Mouse (Mus musculus) heart, embryonic 11.5 days (tissue): ENCODE results near the gene Gm973. TPM values are rescaled to one million over a fixed set of nuclear protein-coding genes. Genes with fewer than 3 reads are reported as not detected.

Experiments
- ATAC-seq: fragments of 200-750 bp; cut with Nextera tagmentation; replicated peaks from 2 replicates; pipeline ENCODE4 v1.8.0; 2017; ENCODE audit warnings: moderate library complexity; ENCODE audit not compliant: insufficient number of reproducible peaks, low FRiP score, low TSS enrichment
- H3K27ac ChIP-seq: fragments of 300-500 bp; sonication (generic); 2 replicates; pipeline ENCODE4 v1.5.1; 2014; ENCODE audit warnings: mild to moderate bottlenecking, low read depth, low read length
- H3K27me3 ChIP-seq: fragments of 300-500 bp; sonication (generic); 2 replicates; pipeline ENCODE4 v1.6.1; 2014; ENCODE audit warnings: mild to moderate bottlenecking, low read length, mixed read lengths; ENCODE audit not compliant: control insufficient read depth, insufficient read depth
- H3K36me3 ChIP-seq: fragments of 300-500 bp; sonication (generic); 2 replicates; pipeline ENCODE4 v1.6.1; 2014; ENCODE audit warnings: mild to moderate bottlenecking, low read length, moderate library complexity, mixed read lengths; ENCODE audit not compliant: control insufficient read depth, insufficient read depth
- H3K4me1 ChIP-seq: fragments of 300-500 bp; sonication (generic); 2 replicates; pipeline ENCODE4 v1.6.1; 2014; ENCODE audit warnings: low read length; ENCODE audit not compliant: control insufficient read depth, insufficient read depth
- H3K4me2 ChIP-seq: fragments of 300-500 bp; sonication (generic); 2 replicates; pipeline ENCODE4 v1.6.1; 2014; ENCODE audit warnings: mild to moderate bottlenecking, moderate library complexity
- H3K4me3 ChIP-seq: fragments of 300-500 bp; sonication (generic); 2 replicates; pipeline ENCODE4 v1.5.1; 2014; ENCODE audit warnings: low read depth, low read length
- H3K9ac ChIP-seq: fragments of 300-500 bp; sonication (generic); 2 replicates; pipeline ENCODE4 v1.6.1; 2014; ENCODE audit warnings: mild to moderate bottlenecking, low read depth, low read length, moderate library complexity
- H3K9me3 ChIP-seq: fragments of 300-500 bp; sonication (generic); replicated peaks from 2 replicates; pipeline ENCODE4 v1.6.1; 2016; ENCODE audit warnings: low read length; ENCODE audit not compliant: control insufficient read depth
- WGBS: fragments of 180-500 bp; shearing (Covaris S2); extraction: QIAGEN DNeasy Blood & Tissue Kit; methylation state at CpG from one replicate; pipeline ENCODE4 v1.1.7; 2014; ENCODE audit not compliant: insufficient replicate concordance; 5-methylcytosine and 5-hydroxymethylcytosine counted together
- polyA plus RNA-seq: library from polyadenylated mRNA; unstranded; fragments of >200 nt; fragmentation: Nextera tagmentation; extraction: Ambion mirVana; gene quantifications from 2 replicates; pipeline ENCODE4 v1.2.1, GENCODE M21; 2014

The Gm973 gene
- polyA plus RNA-seq, 1 experiment from 2014 or later: 0.17 TPM

DNA sequence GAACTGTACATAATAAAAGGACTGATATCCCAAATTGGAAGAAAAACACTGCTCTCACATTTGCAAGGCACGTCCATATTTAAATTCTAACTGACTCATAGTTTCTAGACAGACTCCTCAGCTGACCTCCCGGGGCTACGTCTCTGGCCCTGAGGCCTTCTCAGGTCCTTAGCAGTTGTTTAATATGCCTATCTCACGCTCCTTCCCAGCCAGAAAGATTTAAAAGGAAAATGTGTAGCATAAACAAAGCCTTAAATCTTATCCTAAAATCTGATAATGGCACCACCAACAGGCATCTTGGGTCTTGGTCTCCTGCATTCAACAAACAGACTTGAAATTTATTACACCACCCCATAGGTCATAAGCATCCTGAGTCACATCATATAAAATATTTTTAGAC is 62.7 kb downstream of the Gm973 start:
- Histone ChIP-seq H3K9me3 (no peaks in the 10 kb centered on the region), H3K9ac (no peak overlapping the region), H3K4me1 (peaks cover 8% of the 10 kb centered on the region), H3K4me3 (no peak overlapping the region), H3K27ac (no peak overlapping the region), H3K27me3 (peaks cover 10% of the 10 kb centered on the region), H3K4me2 (no peak overlapping the region), H3K36me3 (no peaks in the 10 kb centered on the region)
- whole genome bisulfite sequencing: 58% methylated on average over 4 of the region's 4 CpGs
- ATAC-seq: no peak

- no peaks in the 10 kb centered on the region for H3K36me3 ChIP-seq
- ATAC-seq: no peak
- H3K9ac ChIP-seq: no peak overlapping the region
- peak overlapping the region; percentile 46; the same call in 1 of the 2 replicates for H3K4me2 ChIP-seq
- peaks cover 8% of the 10 kb centered on the region for H3K4me1 ChIP-seq
- 12% methylated on average over 5 of the region's 5 CpGs for WGBS
- H3K27ac ChIP-seq: no peak overlapping the region
- peaks cover 10% of the 10 kb centered on the region for H3K27me3 ChIP-seq
- H3K4me3 ChIP-seq: no peak overlapping the region
- H3K9me3 ChIP-seq: no peaks in the 10 kb centered on the region
Measured at GRCm38 (mm10) chr1:59579327-59579726, 63.3 kb downstream of the Gm973 start.

DNA sequence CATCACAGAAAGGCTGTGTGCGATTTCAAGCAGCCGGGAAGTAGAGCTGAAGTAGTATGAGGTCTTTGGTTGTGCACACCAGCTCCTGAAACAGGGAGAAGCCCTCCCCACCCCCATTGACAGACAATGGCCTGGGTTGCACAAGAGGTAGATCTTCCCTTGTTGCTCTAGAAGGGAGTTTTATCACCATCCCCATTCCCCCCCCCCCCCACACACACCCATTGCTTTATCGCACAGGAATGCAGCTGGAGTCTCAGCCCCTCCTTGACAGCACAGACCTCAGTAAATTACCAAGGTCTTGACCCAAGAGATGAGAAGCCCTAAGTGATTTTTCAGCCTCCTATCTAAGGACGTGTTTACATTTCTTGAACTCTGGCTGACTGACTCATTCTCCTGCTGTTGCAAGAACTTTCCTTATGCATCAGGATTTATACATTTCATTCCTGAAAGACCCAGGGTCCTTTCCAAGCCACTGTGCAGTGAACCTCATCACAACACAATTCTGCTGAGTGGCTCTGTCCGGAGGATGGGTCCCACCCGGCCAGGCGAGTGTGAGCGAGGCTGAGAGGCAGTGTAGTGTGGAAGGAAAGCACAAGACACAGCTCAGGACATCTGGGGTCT is 64.2 kb downstream of the Gm973 start:
- peak overlapping the region; percentile 65 for H3K27ac ChIP-seq
- H3K4me1 ChIP-seq: peaks cover 8% of the 10 kb centered on the region
- no peak overlapping the region for H3K4me3 ChIP-seq
- H3K9ac ChIP-seq: no peak overlapping the region
- peak overlapping the region; percentile 46 for H3K4me2 ChIP-seq
- WGBS: 13% methylated on average over 8 of the region's 8 CpGs
- no peak; the same call in 1 of the 2 replicates for ATAC-seq
- H3K27me3 ChIP-seq: peaks cover 10% of the 10 kb centered on the region
- no peaks in the 10 kb centered on the region for H3K9me3 ChIP-seq
- H3K36me3 ChIP-seq: no peaks in the 10 kb centered on the region

GRCm38 (mm10) chr1:59580880-59581279 is 64.8 kb downstream of the Gm973 start:
- Histone ChIP-seq H3K4me1 (peaks cover 8% of the 10 kb centered on the region), H3K4me3 (no peak overlapping the region), H3K9me3 (no peaks in the 10 kb centered on the region), H3K4me2 (no peak overlapping the region), H3K36me3 (no peaks in the 10 kb centered on the region), H3K27ac (no peak overlapping the region), H3K27me3 (peaks cover 12% of the 10 kb centered on the region), H3K9ac (no peak overlapping the region)
- 74% methylated on average over 3 of the region's 3 CpGs for WGBS
- ATAC-seq: no peak

- 0 out of 2 replicates have a peak, but pooled peaks cover 6% of the 10 kb centered on the region for H3K27me3 ChIP-seq
- no peak overlapping the region for H3K4me3 ChIP-seq
- no peak overlapping the region for H3K9ac ChIP-seq
- H3K9me3 ChIP-seq: no peaks in the 10 kb centered on the region
- H3K27ac ChIP-seq: no peak overlapping the region
- H3K4me2 ChIP-seq: peak overlapping the region; percentile 57
- 10% methylated on average over 18 of the region's 18 CpGs for WGBS
- H3K4me1 ChIP-seq: peaks cover 4% of the 10 kb centered on the region; the same call in 1 of the 2 replicates
- ATAC-seq: no peak
- no peaks in the 10 kb centered on the region for H3K36me3 ChIP-seq
Measured at GRCm38 (mm10) chr1:59584656-59585410, 68.8 kb downstream of the Gm973 start.

GRCm38 (mm10) chr1:59589271-59589670 is 73.2 kb downstream of the Gm973 start:
- peaks cover 11% of the 10 kb centered on the region; the same call in 1 of the 2 replicates for H3K4me1 ChIP-seq
- H3K27ac ChIP-seq: no peak overlapping the region
- no peak for ATAC-seq
- no peaks in the 10 kb centered on the region for H3K9me3 ChIP-seq
- H3K27me3 ChIP-seq: peaks cover 30% of the 10 kb centered on the region
- WGBS: 67% methylated on average over 1 of the region's 1 CpGs
- H3K4me3 ChIP-seq: no peak overlapping the region
- no peaks in the 10 kb centered on the region for H3K36me3 ChIP-seq
- no peak overlapping the region for H3K4me2 ChIP-seq
- no peak overlapping the region for H3K9ac ChIP-seq

DNA sequence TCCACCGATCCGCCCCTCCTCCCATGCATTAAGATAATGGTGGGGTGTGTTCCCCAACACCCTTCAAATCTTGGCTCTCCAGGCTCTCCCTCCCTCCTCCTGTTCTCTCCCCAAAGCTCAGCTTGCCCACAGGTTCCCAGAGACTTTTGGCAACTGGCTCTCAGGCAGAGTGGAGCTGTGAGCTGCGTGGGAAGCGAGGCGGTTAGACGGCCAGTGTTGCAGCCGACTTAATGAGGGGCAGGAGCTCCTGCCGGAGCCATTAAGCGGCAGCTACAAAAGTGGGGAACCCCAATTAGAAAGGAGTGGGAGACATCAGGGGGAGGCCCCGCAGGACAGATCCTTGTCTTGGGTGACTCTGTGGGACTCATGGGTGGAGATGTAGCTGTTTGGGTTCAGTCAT is 76.3 kb downstream of the Gm973 start:
- Histone ChIP-seq H3K27me3 (peaks cover 36% of the 10 kb centered on the region), H3K36me3 (no peaks in the 10 kb centered on the region), H3K4me1 (peaks cover 11% of the 10 kb centered on the region; the same call in 1 of the 2 replicates), H3K4me2 (peak overlapping the region; percentile 51), H3K27ac (no peak overlapping the region), H3K9me3 (no peaks in the 10 kb centered on the region), H3K4me3 (peak overlapping the region; percentile 11; the same call in 1 of the 2 replicates), H3K9ac (no peak overlapping the region)
- WGBS: 9% methylated on average over 10 of the region's 10 CpGs
- ATAC-seq: no peak

GRCm38 (mm10) chr1:59592876-59593275 is 76.8 kb downstream of the Gm973 start:
- Histone ChIP-seq H3K27me3 (peaks cover 40% of the 10 kb centered on the region), H3K4me3 (0 out of 2 replicates have a peak overlapping the region, but pooled peaks have one; percentile 11), H3K36me3 (no peaks in the 10 kb centered on the region), H3K4me1 (peaks cover 11% of the 10 kb centered on the region; the same call in 1 of the 2 replicates), H3K9ac (no peak overlapping the region), H3K9me3 (no peaks in the 10 kb centered on the region), H3K27ac (no peak overlapping the region), H3K4me2 (peak overlapping the region; percentile 51)
- ATAC-seq: no peak
- WGBS: 29% methylated on average over 12 of the region's 12 CpGs
